Mouse (Mus musculus) CH12.LX (cell line): ENCODE measurements around the gene Kctd19. TPM values are rescaled to one million over a fixed set of nuclear protein-coding genes. Genes with fewer than 3 reads are reported as not detected.

Experiments used
- DNase-seq: peaks from one replicate; pipeline ENCODE4 v3.0.0-alpha.2; 2013; ENCODE audit errors: extremely low read depth
- H3K27ac ChIP-seq: 2 replicates; pipeline ENCODE4 v1.5.1; 2012; ENCODE audit warnings: low read depth, mild to moderate bottlenecking, control low read depth, moderate library complexity; ENCODE audit not compliant: insufficient read depth
- H3K27me3 ChIP-seq: replicated peaks from 2 replicates; pipeline ENCODE3; 2012; ENCODE audit warnings: inconsistent platforms
- H3K36me3 ChIP-seq, 2 experiments: replicated peaks in 1 of 2; 2 replicates each; pipeline versions ENCODE3 to v1.6.1; 2012; ENCODE audit warnings: inconsistent platforms in 1 of 2, low read length in 1 of 2, mild to moderate bottlenecking in 1 of 2, mixed read lengths in 1 of 2, moderate library complexity in 1 of 2; ENCODE audit not compliant: control insufficient read depth in 1 of 2, insufficient read depth in 1 of 2
- H3K4me1 ChIP-seq, 2 experiments: 2 replicates each; pipeline ENCODE4 v1.6.1; 2012; ENCODE audit warnings: inconsistent platforms in 1 of 2, moderate library complexity in 1 of 2; ENCODE audit not compliant: insufficient read depth in 2 of 2, control insufficient read depth in 1 of 2
- H3K4me2 ChIP-seq: 2 replicates; pipeline ENCODE4 v1.6.1; 2012; ENCODE audit warnings: low read depth, mild to moderate bottlenecking, control low read depth; ENCODE audit not compliant: poor library complexity, insufficient read depth, severe bottlenecking
- H3K4me3 ChIP-seq, 3 experiments: fragments of 150-350 bp in 1 of 3; sonication (generic) in 1 of 3; replicated peaks in 1 of 3; 2 replicates each; pipeline versions ENCODE3 to v1.5.1; 2011 to 2012; ENCODE audit warnings: low read depth in 2 of 3, low read length in 2 of 3, mild to moderate bottlenecking in 2 of 3, moderate library complexity in 2 of 3, control low read depth in 1 of 3, improper control_type of control experiment in 1 of 3, inconsistent platforms in 1 of 3, mixed read lengths in 1 of 3; ENCODE audit not compliant: poor library complexity in 1 of 3
- H3K79me2 ChIP-seq: replicated peaks from 2 replicates; pipeline ENCODE4 v1.6.1; 2012; ENCODE audit warnings: mild to moderate bottlenecking, moderate library complexity; ENCODE audit not compliant: control insufficient read depth, poor library complexity, insufficient read depth, severe bottlenecking; ENCODE audit errors: extremely low read depth
- H3K9ac ChIP-seq: 2 replicates; pipeline ENCODE4 v1.6.1; 2012; ENCODE audit warnings: low read depth, mild to moderate bottlenecking, control low read depth, moderate library complexity; ENCODE audit not compliant: insufficient read depth
- H3K9me3 ChIP-seq: replicated peaks from 2 replicates; pipeline ENCODE3; 2012; ENCODE audit warnings: low read length, inconsistent platforms, mixed read lengths
- BHLHE40 ChIP-seq: IDR thresholded peaks from 2 replicates; pipeline ENCODE4 v1.6.1; 2011; ENCODE audit warnings: mild to moderate bottlenecking, low read depth, low read length, improper control_type of control experiment
- CHD1 ChIP-seq: IDR thresholded peaks from 2 replicates; pipeline ENCODE4 v1.6.1; 2012; ENCODE audit warnings: low read depth, low read length, improper control_type of control experiment, inconsistent platforms
- CTCF ChIP-seq, 2 experiments: IDR thresholded peaks in 1 of 2; conservative IDR thresholded peaks in 1 of 2; 2 replicates each; pipeline ENCODE4 v1.5.1; 2011 to 2012; ENCODE audit warnings: low read depth in 2 of 2, low read length in 2 of 2, improper control_type of control experiment in 1 of 2, inconsistent platforms in 1 of 2, mild to moderate bottlenecking in 1 of 2, moderate library complexity in 1 of 2
- E2F4 ChIP-seq: IDR thresholded peaks from 2 replicates; pipeline ENCODE4 v1.6.1; 2011; ENCODE audit warnings: low read depth, low read length, improper control_type of control experiment; ENCODE audit not compliant: insufficient replicate concordance
- IRF4 ChIP-seq: IDR thresholded peaks from 2 replicates; pipeline ENCODE4 v1.6.1; 2014; ENCODE audit warnings: low read depth, mild to moderate bottlenecking, inconsistent platforms, low read length, improper control_type of control experiment
- JUN ChIP-seq: IDR thresholded peaks from 2 replicates; pipeline ENCODE4 v1.6.1; 2011; ENCODE audit warnings: low read depth, mild to moderate bottlenecking, low read length, improper control_type of control experiment, moderate library complexity; ENCODE audit not compliant: insufficient read depth
- JUND ChIP-seq: conservative IDR thresholded peaks from 2 replicates; pipeline ENCODE4 v1.6.1; 2011; ENCODE audit warnings: low read depth, low read length, improper control_type of control experiment
- MAFK ChIP-seq: IDR thresholded peaks from 2 replicates; pipeline ENCODE4 v1.6.1; 2011; ENCODE audit warnings: low read length, improper control_type of control experiment; ENCODE audit not compliant: insufficient replicate concordance
- MAZ ChIP-seq: IDR thresholded peaks from 2 replicates; pipeline ENCODE4 v1.6.1; 2012; ENCODE audit warnings: low read depth, mild to moderate bottlenecking, inconsistent platforms, low read length, improper control_type of control experiment, moderate library complexity
- MEF2A ChIP-seq: IDR thresholded peaks from 2 replicates; pipeline ENCODE4 v1.6.1; 2014; ENCODE audit warnings: low read depth, mild to moderate bottlenecking, inconsistent platforms, low read length, improper control_type of control experiment, borderline replicate concordance
- POLR2AphosphoS2 ChIP-seq: IDR thresholded peaks from 2 replicates; pipeline ENCODE4 v1.6.1; 2011; ENCODE audit warnings: low read depth, low read length, improper control_type of control experiment
- RAD21 ChIP-seq: IDR thresholded peaks from 2 replicates; pipeline ENCODE4 v1.6.1; 2011; ENCODE audit warnings: low read depth, mild to moderate bottlenecking, low read length, improper control_type of control experiment, moderate library complexity
- SIN3A ChIP-seq: IDR thresholded peaks from 2 replicates; pipeline ENCODE4 v1.6.1; 2012; ENCODE audit warnings: low read length, improper control_type of control experiment, inconsistent platforms
- TBP ChIP-seq: conservative IDR thresholded peaks from 2 replicates; pipeline ENCODE4 v1.6.1; 2011; ENCODE audit warnings: low read depth, low read length, improper control_type of control experiment
- UBTF ChIP-seq: IDR thresholded peaks from 2 replicates; pipeline ENCODE4 v1.6.1; 2012; ENCODE audit warnings: low read depth, mild to moderate bottlenecking, inconsistent platforms, low read length, improper control_type of control experiment, moderate library complexity
- ZC3H11A ChIP-seq: IDR thresholded peaks from 2 replicates; pipeline ENCODE4 v1.6.1; 2012; ENCODE audit warnings: low read depth, mild to moderate bottlenecking, inconsistent platforms, low read length, improper control_type of control experiment
- ZMIZ1 ChIP-seq: IDR thresholded peaks from 2 replicates; pipeline ENCODE4 v1.6.1; 2012; ENCODE audit warnings: low read depth, mild to moderate bottlenecking, inconsistent platforms, low read length, improper control_type of control experiment
- ZNF384 ChIP-seq: IDR thresholded peaks from 2 replicates; pipeline ENCODE4 v1.6.1; 2012; ENCODE audit warnings: low read depth, low read length, improper control_type of control experiment, inconsistent platforms
- dilution Hi-C: fragments of 300-500 bp; cut with MboI; formaldehyde crosslinking; loops from 2 replicates; pipeline ENCODE4 v1.14.3; 2020; ENCODE audit warnings: low sequenced_read_pairs; ENCODE audit not compliant: extremely low pct_unique_long_range_greater_than_20kb, extremely low pct_ligation_motif_present
- in situ Hi-C: fragments of 300-500 bp; cut with MboI; formaldehyde crosslinking; loops from 3 replicates; pipeline ENCODE4 v1.14.3; 2019; ENCODE audit warnings: low sequenced_read_pairs, low pct_ligation_motif_present, low pct_unique_long_range_greater_than_20kb, mixed read lengths
- polyA plus RNA-seq: library from polyadenylated mRNA; unstranded; fragments of >175 nt; gene quantifications from 2 replicates; pipeline ENCODE4 v1.2.1, GENCODE M21; 2012; ENCODE audit warnings: low read depth; ENCODE audit not compliant: insufficient read length
- total RNA-seq, 2 experiments: library from RNA; depleted of rRNA; stranded (reverse); fragments of 300-350 nt in 1 of 2; fragments of >200 nt in 1 of 2; gene quantifications; 2 replicates each; pipeline ENCODE4 v1.2.3; 2012 to 2014

The Kctd19 gene
- total and polyA plus RNA-seq, 3 experiments = 0.08 TPM; not detected in 2

- Histone ChIP-seq H3K36me3 (peaks cover 2 to 27% of the 10 kb centered on the region in 2 experiments), H3K4me1 (peaks cover 9 to 18% of the 10 kb centered on the region in 2 experiments), H3K4me2 (no peak overlapping the region), H3K4me3 (no peak overlapping the region), H3K9ac (no peak overlapping the region), H3K9me3 (no peaks in the 10 kb centered on the region)
- DNase-seq = no peak
- dilution Hi-C loops = no loop called here
- no peak for TF ChIP-seq MAZ
- TF ChIP-seq CHD1 = no peak
- no peak for TF ChIP-seq JUN
- TF ChIP-seq IRF4 = no peak
- TF ChIP-seq TBP = no peak
- TF ChIP-seq UBTF = no peak
- TF ChIP-seq BHLHE40 = no peak
- no peak for TF ChIP-seq POLR2AphosphoS2
- no peak for TF ChIP-seq MEF2A
- TF ChIP-seq ZMIZ1 = no peak
- no peak for TF ChIP-seq E2F4
- no peak for TF ChIP-seq RAD21
- TF ChIP-seq ZC3H11A = no peak
- no peak for TF ChIP-seq JUND
- no peak for TF ChIP-seq ZNF384
- TF ChIP-seq SIN3A = no peak
- TF ChIP-seq MAFK = no peak
- TF ChIP-seq, all 38 proteins: peak for 0
- H3K27ac ChIP-seq = no peak overlapping the region
- in situ Hi-C loops = no loop called here
- H3K79me2 ChIP-seq = no peaks in the 10 kb centered on the region
- H3K27me3 ChIP-seq = no peaks in the 10 kb centered on the region
Measured at GRCm38 (mm10) chr8:105359208-105359607, 54.1 kb downstream of the Kctd19 start.

GRCm38 (mm10) chr8:105356681-105357080, 56.6 kb downstream of the Kctd19 start:
- Histone ChIP-seq H3K36me3 (peaks cover 2 to 23% of the 10 kb centered on the region in 2 experiments), H3K4me3 (no peak overlapping the region), H3K27ac (no peak overlapping the region), H3K27me3 (no peaks in the 10 kb centered on the region), H3K9ac (no peak overlapping the region), H3K4me1 (peaks cover 9 to 18% of the 10 kb centered on the region in 2 experiments), H3K79me2 (no peaks in the 10 kb centered on the region), H3K4me2 (no peak overlapping the region), H3K9me3 (no peaks in the 10 kb centered on the region)
- DNase-seq = no peak
- in situ Hi-C loops (no loop called here), dilution Hi-C loops (no loop called here)
- TF ChIP-seq CTCF (conservative IDR thresholded peaks at IDR 0.05 in 1 of 2, IDR thresholded peaks at IDR 0.05 in 1 of 2; ENCODE audit: low read depth in 2 of 2, low read length in 2 of 2) = no peak
